Comparison of ENCODE assay signal across 8 mouse cellular contexts in genomic region chr19:47820832-47821493, GRCm38 (mm10). TPM values are rescaled to one million over a fixed set of nuclear protein-coding genes. Genes with fewer than 3 reads are reported as not detected.
DNase-seq lines count a peak whose midpoint lies in the region; ATAC-seq and TF ChIP-seq lines count a peak whose summit lies in the region.

No protein-coding gene starts in this region.

- DNase-seq in cerebellum, adult 11 months = peak; percentile 55
- peak; percentile 44 for DNase-seq in c-Kit-positive CD71-positive TER-119-negative erythroid progenitor cells, embryonic 14.5 days (ENCODE audit: low read depth)
- DNase-seq in intestine, embryonic 14.5 days (ENCODE audit: low spot score) = peak; percentile 83
- peak; percentile 80 to 82 for DNase-seq in left cerebral cortex, postnatal 14 days (ENCODE audit: low spot score in 2 of 2)
- peak; percentile 88 for DNase-seq in midbrain, embryonic 14.5 days

- H3K4me1 ChIP-seq in forebrain, embryonic 16.5 days (replicated peaks; ENCODE audit: control insufficient read depth, insufficient read depth, low read length) = peaks cover 8% of the 10 kb centered on the region; the same call in 1 of the 2 replicates
- H3K4me1 ChIP-seq in intestine, embryonic 14.5 days (replicated peaks; ENCODE audit: control insufficient read depth, insufficient read depth, low read length) = no peaks in the 10 kb centered on the region
- no peaks in the 10 kb centered on the region for H3K4me1 ChIP-seq in midbrain, embryonic 14.5 days (ENCODE audit: control insufficient read depth, insufficient read depth, low read length)
- H3K4me1 ChIP-seq in small intestine, adult 2 months (ENCODE audit: control insufficient read depth, insufficient read depth, insufficient read length, low read length) = no peaks in the 10 kb centered on the region

- no peak for TF ChIP-seq POLR2A in small intestine, adult 2 months (IDR thresholded peaks at IDR 0.05; ENCODE audit: low read depth, low read length)

- no peaks in the 10 kb centered on the region for H3K9me3 ChIP-seq in forebrain, embryonic 16.5 days (ENCODE audit: control insufficient read depth, low read length)
- H3K9me3 ChIP-seq in intestine, embryonic 14.5 days (ENCODE audit: control insufficient read depth, low read length) = no peaks in the 10 kb centered on the region
- no peaks in the 10 kb centered on the region for H3K9me3 ChIP-seq in midbrain, embryonic 14.5 days (ENCODE audit: control insufficient read depth, low read length)

- WGBS in forebrain, embryonic 16.5 days = 19% methylated on average over 8 of the region's 9 CpGs
- 17% methylated on average over 9 of the region's 9 CpGs for WGBS in intestine, embryonic 14.5 days
- 23% methylated on average over 9 of the region's 9 CpGs for WGBS in midbrain, embryonic 14.5 days
- 17% methylated on average over 8 of the region's 9 CpGs for WGBS in small intestine, adult 2 months

- H3K4me3 ChIP-seq in forebrain, embryonic 16.5 days (replicated peaks; ENCODE audit: low read length) = no peak overlapping the region
- H3K4me3 ChIP-seq in intestine, embryonic 14.5 days (ENCODE audit: low read depth, low read length) = no peak overlapping the region
- no peak overlapping the region for H3K4me3 ChIP-seq in midbrain, embryonic 14.5 days (replicated peaks; ENCODE audit: low read depth, low read length)
- no peak overlapping the region for H3K4me3 ChIP-seq in small intestine, adult 2 months (ENCODE audit: low read depth, low read length)

- intact Hi-C loops in left cerebral cortex, postnatal 14 days (cut with DNase I) = loop anchor here (1.0 to 10.0 kb wide), 3 partner anchors 162 to 466 kb away; no protein-coding TSS in a partner anchor

- peak; percentile 73; the same call in 1 of the 2 replicates for TF ChIP-seq CTCF in small intestine, adult 2 months (IDR thresholded peaks at IDR 0.05; ENCODE audit: extremely low read depth, insufficient read length, insufficient replicate concordance, low read depth, low read length)

- H3K27ac ChIP-seq in forebrain, embryonic 16.5 days (ENCODE audit: low read length) = no peak overlapping the region
- no peak overlapping the region for H3K27ac ChIP-seq in intestine, embryonic 14.5 days (ENCODE audit: low read depth)
- no peak overlapping the region for H3K27ac ChIP-seq in midbrain, embryonic 14.5 days (replicated peaks; ENCODE audit: low read depth, low read length)
- no peak overlapping the region for H3K27ac ChIP-seq in small intestine, adult 2 months (ENCODE audit: insufficient read depth, low read depth, low read length)

- H3K27me3 ChIP-seq in forebrain, embryonic 16.5 days (replicated peaks; ENCODE audit: control insufficient read depth, insufficient read depth, low read length) = no peaks in the 10 kb centered on the region
- H3K27me3 ChIP-seq in intestine, embryonic 14.5 days (replicated peaks; ENCODE audit: control insufficient read depth, insufficient read depth, low read length) = no peaks in the 10 kb centered on the region
- no peaks in the 10 kb centered on the region for H3K27me3 ChIP-seq in midbrain, embryonic 14.5 days (ENCODE audit: control insufficient read depth, insufficient read depth, low read length)
- H3K27me3 ChIP-seq in small intestine, adult 2 months (ENCODE audit: control insufficient read depth, insufficient read depth, low read length) = peaks cover 3% of the 10 kb centered on the region

- no peak overlapping the region for H3K4me2 ChIP-seq in forebrain, embryonic 16.5 days (ENCODE audit: low read length)
- H3K4me2 ChIP-seq in intestine, embryonic 14.5 days (ENCODE audit: low read length) = no peak overlapping the region
- no peak overlapping the region for H3K4me2 ChIP-seq in midbrain, embryonic 14.5 days (ENCODE audit: low read length)

- ATAC-seq in cerebellum, adult (ENCODE audit: insufficient number of reproducible peaks, low FRiP score, low TSS enrichment) = no peak; the same call in 1 of the 2 replicates
- ATAC-seq in forebrain, embryonic 16.5 days = peak; percentile 29
- 0 out of 2 replicates have a peak, but pooled peaks have one; percentile 47 for ATAC-seq in intestine, embryonic 14.5 days (replicated peaks; ENCODE audit: low FRiP score, low TSS enrichment, low read depth)
- no peak for ATAC-seq in midbrain, embryonic 14.5 days (ENCODE audit: low FRiP score, low TSS enrichment)

- no peaks in the 10 kb centered on the region for H3K36me3 ChIP-seq in forebrain, embryonic 16.5 days (ENCODE audit: control insufficient read depth, insufficient read depth)
- no peaks in the 10 kb centered on the region for H3K36me3 ChIP-seq in intestine, embryonic 14.5 days (ENCODE audit: control insufficient read depth, insufficient read depth, low read length)
- H3K36me3 ChIP-seq in midbrain, embryonic 14.5 days (ENCODE audit: control insufficient read depth, insufficient read depth, low read length) = no peaks in the 10 kb centered on the region
- H3K36me3 ChIP-seq in small intestine, adult 2 months (ENCODE audit: control insufficient read depth, insufficient read depth, low read length) = no peaks in the 10 kb centered on the region

- no peak overlapping the region for H3K9ac ChIP-seq in forebrain, embryonic 16.5 days (replicated peaks; ENCODE audit: low read depth, low read length)
- H3K9ac ChIP-seq in intestine, embryonic 14.5 days (ENCODE audit: low read length) = no peak overlapping the region
- no peak overlapping the region for H3K9ac ChIP-seq in midbrain, embryonic 14.5 days (replicated peaks; ENCODE audit: low read length)

RNA-seq across cellular contexts. Expression of gene Gsto1, which starts 33.8 kb away (rescaled TPM):
- polyA plus RNA-seq in forebrain, embryonic 16.5 days (2015; fragmentation: Nextera tagmentation; extraction: Ambion mirVana) = 125 and 126 TPM in 2 replicates
- polyA plus RNA-seq in intestine, embryonic 14.5 days (2014; fragmentation: Nextera tagmentation; extraction: Ambion mirVana) = 313 and 340 TPM in 2 replicates
- 10 to 100 TPM; 58.1 to 62.5 TPM for total RNA-seq in left cerebral cortex, postnatal 14 days (2021)
- 115 and 150 TPM in 2 replicates for polyA plus RNA-seq in midbrain, embryonic 14.5 days (2014; fragmentation: Nextera tagmentation; extraction: Ambion mirVana)
- 242 and 363 TPM in 2 replicates for polyA plus RNA-seq in small intestine, adult 2 months (2012; rRNA removed)

RNA-seq across cellular contexts. Expression of gene Gsto2, which starts 44.4 kb away (rescaled TPM):
- 0.84 and 1.2 TPM in 2 replicates for polyA plus RNA-seq in forebrain, embryonic 16.5 days (2015; fragmentation: Nextera tagmentation; extraction: Ambion mirVana)
- polyA plus RNA-seq in intestine, embryonic 14.5 days (2014; fragmentation: Nextera tagmentation; extraction: Ambion mirVana) = 1.0 and 1.1 TPM in 2 replicates
- 1 to 10 TPM; 1.4 to 1.7 TPM for total RNA-seq in left cerebral cortex, postnatal 14 days (2021)
- 1.0 and 1.2 TPM in 2 replicates for polyA plus RNA-seq in midbrain, embryonic 14.5 days (2014; fragmentation: Nextera tagmentation; extraction: Ambion mirVana)
- 0.14 TPM in 1 of 2 replicates, not detected in the other for polyA plus RNA-seq in small intestine, adult 2 months (2012; rRNA removed)

Comparison
In these comparisons a context has a peak if more than half of its experiments do, and no peak if none do; other contexts are left out.
1. ATAC-seq: peak in forebrain, embryonic 16.5 days (single experiment) and intestine, embryonic 14.5 days (single experiment); none in cerebellum, adult (single experiment) and midbrain, embryonic 14.5 days (single experiment).
2. Peak in every context shown above with its lines, with median percentiles within 50 percentile points of each other: DNase-seq.